Mouse (Mus musculus) testis, adult 2 months (tissue): ENCODE data around the gene Jagn1.

ENCODE experiments used
- CTCF ChIP-seq: fragments of 200-500 bp; IDR thresholded peaks from 2 replicates; pipeline ENCODE4 v1.5.1; 2012; ENCODE audit warnings: low read depth, mild to moderate bottlenecking, inconsistent platforms, low read length, moderate library complexity; ENCODE audit not compliant: control insufficient read depth, insufficient read depth, insufficient replicate concordance
- POLR2A ChIP-seq: fragments of 200-500 bp; IDR thresholded peaks from 2 replicates; pipeline ENCODE4 v1.6.1; 2012; ENCODE audit warnings: low read depth, mild to moderate bottlenecking, inconsistent platforms, low read length, moderate library complexity; ENCODE audit not compliant: control insufficient read depth

- TF ChIP-seq CTCF: no peak
- TF ChIP-seq POLR2A: no peak
Observed at GRCm38 (mm10) chr6:113487125-113487576, 44.8 kb downstream of the Jagn1 start.
